Mouse (Mus musculus) embryo, embryonic 11 days (tissue): ENCODE measurements around the gene Dlg4.

ENCODE experiments used
- DNase-seq: peaks from one replicate; pipeline ENCODE4 v3.0.0-alpha.2; 2015

The Dlg4 gene

DNA sequence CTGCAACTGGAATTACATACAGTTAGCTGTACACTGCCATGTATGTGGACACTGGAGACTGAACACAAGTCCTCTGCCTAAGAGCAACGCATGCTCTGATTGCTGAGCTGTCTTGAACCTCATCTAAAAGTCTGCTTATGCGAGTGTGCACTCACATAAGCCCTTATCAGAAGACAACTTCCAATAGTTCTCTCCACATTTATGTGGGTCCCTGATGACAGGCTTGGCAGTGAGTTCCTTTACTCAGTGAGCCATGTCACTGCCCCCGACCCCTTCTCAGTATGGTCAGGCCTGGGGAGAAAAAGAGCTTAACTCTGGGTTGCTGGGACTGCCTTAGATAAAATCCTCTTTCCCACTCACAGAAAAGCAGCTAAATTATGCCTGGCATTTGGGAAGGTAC, at the start of gene Dlg4:
TSS of gene Dlg4 (plus strand) at position 274 of the 400 bp plus-strand sequence.
- DNase-seq = no peak

DNA sequence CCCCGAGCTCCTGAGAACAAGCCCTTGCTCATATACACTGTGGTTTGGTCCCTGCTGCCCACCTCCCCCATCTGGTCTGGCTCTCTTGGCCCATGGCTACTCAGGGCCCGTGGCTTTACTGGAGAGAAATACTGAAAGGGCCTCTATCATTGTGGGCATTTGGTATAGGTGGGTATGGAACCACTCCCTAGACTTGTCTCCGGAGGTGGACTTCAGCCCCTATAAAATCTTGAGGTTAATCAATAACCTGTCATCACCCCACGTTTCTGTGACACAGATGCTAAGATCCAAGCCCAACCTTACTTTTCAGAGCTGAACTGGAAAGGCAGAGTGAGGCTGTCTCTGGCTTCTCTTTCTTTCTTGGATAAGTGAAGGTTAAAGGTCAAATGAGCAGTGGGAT, 47.9 kb upstream of the Dlg4 start:
- no peak for DNase-seq

DNA sequence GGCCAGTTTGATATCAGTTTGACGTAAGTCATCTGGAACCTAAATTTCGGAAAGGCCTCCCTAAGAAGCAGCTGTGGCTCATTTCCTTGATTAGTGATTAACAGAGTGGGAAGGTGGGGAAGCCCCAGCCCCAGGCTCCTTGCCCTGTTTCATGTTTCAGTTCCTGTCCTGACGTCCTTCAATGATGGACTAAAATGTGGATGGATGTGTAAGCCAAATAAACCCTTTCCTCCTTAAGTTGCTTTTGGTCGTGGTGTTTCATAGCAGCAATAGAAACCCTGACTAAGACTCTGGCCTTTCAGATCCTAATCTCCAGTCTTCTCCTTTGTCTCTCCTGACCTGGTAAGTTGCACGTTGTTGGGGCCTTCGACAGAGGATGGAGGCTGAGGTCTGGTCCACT, 46.5 kb upstream of the Dlg4 start:
- no peak for DNase-seq

DNA sequence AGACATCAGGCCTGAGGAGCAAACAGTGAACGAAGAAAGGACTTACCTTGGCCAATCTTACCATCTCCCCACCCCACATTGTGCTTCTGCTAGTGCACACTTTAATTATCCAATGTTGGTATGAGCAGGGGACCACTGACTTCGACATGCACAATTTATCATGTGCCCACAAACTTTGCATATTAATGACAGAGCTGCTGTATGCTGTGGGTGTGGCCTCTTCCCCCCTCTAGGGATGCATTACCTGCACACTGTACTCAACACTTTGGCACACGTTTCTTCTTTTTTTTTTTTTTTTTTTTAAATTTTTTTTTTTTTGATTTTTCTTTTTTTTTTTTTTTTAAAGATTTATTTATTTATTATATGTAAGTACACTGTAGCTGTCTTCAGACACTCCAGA, 46.0 kb upstream of the Dlg4 start:
- no peak for DNase-seq

DNA sequence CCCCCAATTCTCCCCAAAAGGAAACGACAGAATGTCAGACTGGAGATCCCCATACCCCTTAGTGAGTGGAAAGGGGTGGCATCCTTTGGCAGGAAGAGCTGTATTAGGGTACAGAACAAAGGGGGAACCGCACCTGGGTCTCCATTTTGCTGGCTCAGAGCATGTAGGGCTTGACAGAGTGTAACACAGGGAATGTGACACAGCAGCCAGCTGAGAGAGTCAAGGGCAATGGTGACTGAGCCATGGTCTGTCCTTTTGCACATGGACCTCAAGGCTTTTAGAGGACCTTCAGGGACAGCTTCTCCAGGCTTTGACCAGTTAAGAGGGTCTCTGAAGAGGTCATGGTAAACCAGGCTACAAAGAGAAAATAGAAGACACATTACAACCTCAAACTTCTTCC, 41.8 kb upstream of the Dlg4 start:
- no peak for DNase-seq

DNA sequence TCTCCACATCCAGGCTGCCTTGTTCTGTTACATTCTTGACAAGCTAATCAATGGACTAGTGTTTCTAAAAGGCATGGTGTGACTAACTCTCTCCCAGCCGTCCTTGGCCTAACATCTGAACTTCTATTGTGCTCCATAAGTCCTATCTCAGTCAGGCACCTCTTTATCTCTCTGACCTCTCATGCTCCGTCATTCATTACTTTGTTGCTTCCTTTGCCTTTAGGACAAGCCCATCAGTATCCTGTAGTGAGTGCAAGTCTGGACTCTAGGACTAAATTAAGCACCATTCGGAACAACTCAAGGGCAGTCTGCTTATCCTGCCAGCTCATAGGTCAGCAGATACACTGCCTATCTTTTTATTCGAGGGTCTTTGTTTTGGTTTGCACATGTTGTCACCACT, 40.5 kb upstream of the Dlg4 start:
- DNase-seq = no peak

DNA sequence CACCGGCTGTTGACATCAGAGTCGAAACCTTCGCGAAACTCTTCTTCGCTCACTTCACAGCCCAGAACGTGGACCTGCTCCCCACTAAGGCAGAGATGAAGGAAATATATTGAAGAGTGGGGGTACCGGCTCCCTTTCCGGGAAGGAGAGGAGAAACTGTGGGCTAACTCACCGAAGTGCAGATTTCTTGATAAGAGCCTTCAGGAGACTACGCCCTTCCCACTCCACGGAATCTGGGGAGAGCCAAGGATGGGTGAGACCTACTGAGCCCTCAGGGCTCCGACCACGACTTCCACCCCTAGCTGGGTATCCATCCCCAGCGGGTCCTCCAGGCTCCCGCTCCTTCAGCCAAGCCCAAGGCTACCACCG, 36.9 kb upstream of the Dlg4 start:
- DNase-seq = no peak

DNA sequence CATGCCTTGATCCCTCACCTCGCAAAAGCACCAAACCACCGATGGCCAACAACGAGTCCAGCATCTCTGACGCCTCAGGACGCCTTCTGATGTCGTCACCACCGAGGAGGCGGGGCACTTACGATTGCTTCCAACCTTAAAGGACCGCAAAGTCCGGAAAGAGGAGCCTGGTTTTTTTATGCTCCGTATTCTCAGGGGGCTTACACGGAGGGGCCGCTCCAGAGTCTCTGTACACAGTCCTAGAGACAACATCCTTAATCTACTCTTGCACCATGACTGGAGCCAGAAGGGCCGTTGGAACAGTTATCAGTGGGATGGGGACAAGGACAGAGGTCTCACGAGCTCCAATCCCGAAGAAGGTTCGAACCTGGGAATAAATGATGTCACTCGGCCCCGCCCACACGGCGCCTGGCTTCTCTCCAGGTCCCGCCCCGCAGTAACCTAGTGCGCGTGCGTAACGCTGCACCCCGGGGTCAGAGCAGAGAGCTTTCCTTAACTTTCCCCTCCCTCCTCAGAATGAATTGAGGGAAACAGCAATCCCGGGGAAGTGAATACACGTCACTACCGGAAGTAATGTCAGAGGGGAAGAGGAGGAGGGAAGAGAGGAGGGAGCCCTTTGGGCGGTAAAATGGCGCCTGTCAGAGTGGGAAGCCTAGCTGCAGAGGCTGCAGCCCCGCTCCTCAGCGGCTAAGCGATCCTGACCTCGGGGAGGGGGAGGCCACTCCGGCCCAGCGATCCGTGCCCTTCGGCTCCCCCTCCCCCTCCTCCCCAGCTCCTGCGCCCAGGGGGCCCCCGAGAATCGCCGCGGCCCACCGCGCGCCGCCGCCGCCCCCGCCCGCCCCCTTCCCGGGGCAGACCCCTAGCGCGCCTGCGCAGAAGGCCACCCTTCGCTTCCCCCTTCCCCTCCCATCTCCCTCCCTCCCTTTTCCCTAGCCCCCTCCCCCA, 36.3 kb upstream of the Dlg4 start:
- DNase-seq = peak; percentile 98

DNA sequence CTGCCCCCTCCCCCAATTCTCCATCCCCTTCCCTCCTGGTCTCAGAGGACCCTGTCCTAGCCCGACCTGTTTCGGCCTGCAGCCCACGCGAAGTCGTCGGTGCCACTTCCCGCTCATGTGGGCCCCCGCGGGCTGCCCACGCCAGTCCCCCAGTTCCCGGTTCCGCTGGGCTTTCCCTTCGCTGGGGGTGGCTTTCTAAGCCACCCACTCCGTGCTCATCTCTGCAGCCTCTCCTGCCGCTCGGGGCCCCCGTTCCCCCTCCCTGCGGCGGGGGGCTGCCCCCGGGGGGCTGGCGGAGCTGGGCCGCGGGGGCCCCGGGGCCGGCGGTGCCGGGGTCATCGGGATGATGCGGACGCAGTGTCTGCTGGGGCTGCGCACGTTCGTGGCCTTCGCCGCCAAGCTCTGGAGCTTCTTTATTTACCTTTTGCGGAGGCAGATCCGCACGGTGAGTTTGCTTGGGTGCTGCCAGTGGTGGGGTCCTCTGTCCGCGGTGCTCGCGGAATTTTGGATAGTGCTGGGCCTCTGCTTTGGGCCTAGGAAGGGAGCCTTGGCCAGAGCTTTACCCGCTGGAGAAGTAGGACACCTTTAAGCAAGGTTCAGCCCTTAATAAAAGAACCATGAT, 35.5 kb upstream of the Dlg4 start, which contains the start of gene Ctdnep1:
TSS of gene Ctdnep1 (plus strand) at position 16 of the 622 bp plus-strand sequence.
- DNase-seq = peak; percentile 41

DNA sequence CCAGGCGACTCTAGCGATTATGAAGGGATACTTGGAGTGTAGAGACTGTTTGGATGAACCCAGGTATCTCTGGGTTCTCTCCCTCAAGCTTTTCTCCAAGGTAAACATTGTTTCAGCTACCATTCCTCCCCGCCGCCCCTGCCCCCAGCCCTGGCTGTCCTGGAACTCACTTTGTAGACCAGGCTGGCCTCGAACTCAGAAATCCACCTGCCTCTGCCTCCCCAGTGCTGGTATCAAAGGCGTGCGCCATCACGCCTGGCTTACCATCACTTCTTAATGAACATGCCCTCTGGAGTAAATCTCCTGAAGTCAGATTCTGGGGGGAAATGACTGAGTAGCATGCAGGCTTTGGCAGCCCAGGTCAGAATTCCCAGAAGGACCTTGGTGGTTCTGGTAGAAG, 34.5 kb upstream of the Dlg4 start, which contains the start of gene Elp5:
TSS of gene Elp5 (minus strand) at position 293 of the 400 bp plus-strand sequence.
- DNase-seq = no peak

DNA sequence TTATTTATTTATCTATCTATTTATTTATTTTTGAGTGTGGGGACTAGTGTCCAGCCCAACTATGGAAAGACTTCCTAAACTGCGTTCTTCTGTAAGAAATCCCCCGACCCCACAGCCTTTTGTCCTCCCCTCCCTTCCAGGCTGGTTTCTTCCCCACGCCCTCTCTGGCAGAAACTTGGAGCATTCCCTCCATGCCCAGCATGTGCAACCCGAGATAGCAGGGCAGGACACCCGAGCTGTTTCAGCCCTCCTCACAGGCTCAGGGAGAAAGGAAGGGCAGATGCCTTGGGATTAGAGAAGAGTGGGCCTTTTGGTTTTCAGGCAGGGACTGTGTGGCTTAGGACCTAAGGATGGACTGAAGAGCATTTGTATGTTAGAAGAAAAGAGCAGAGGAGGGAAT, 33.9 kb upstream of the Dlg4 start:
- DNase-seq = no peak

DNA sequence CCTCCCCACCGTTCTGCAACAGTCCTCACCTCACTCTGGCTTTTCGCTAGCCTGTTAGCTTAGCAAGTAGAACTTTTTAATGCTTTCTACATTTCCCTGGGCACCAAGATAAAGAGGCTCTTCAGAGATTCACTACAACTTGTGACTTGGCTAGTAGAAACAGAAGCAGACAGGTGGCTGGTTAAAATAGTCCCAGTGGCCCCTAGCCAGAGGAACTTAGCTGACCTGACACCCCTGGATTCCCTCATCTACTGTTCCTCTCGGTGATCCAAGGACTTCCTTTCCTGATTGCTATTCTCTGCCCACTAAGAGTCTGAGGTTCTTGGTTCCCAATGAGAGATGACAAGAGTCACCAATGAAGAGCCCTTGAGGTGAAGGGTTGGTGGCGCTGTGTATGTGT, 33.4 kb upstream of the Dlg4 start:
- no peak for DNase-seq

DNA sequence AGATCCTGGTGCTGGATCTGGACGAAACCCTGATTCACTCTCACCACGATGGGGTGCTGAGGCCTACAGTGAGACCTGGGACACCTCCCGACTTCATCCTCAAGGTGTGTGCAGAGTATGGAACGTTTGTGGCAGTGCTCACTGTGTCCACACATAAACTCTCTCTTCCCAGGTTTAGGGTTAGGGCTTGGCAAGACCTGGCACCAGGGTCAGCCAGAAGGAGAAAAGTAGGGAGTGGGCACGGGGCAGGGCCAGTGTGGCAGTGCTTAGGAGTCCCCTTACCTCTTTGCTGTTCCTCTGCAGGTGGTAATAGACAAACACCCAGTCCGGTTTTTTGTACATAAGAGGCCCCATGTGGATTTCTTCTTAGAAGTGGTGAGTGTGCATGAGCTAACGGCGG, 32.3 kb upstream of the Dlg4 start:
- DNase-seq = no peak

DNA sequence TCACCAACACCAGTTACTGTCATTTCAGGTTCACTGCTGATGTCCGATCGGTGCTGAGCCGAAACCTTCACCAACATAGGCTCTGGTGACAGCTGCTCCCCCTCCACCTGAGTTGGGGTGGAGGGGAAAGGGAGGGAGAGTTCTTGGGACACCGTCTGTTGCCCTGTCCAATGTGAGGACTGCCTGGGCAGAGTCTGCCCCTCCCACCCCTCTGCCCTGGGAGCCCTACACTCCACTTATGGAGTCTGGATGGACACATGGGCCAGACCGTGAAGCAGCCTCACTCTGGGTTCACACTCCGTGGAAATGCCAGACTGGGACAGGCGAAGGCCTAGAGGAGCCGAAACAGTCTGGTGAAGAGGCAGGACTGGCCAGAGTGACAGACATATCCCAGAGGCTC, 26.8 kb upstream of the Dlg4 start:
- DNase-seq = no peak

DNA sequence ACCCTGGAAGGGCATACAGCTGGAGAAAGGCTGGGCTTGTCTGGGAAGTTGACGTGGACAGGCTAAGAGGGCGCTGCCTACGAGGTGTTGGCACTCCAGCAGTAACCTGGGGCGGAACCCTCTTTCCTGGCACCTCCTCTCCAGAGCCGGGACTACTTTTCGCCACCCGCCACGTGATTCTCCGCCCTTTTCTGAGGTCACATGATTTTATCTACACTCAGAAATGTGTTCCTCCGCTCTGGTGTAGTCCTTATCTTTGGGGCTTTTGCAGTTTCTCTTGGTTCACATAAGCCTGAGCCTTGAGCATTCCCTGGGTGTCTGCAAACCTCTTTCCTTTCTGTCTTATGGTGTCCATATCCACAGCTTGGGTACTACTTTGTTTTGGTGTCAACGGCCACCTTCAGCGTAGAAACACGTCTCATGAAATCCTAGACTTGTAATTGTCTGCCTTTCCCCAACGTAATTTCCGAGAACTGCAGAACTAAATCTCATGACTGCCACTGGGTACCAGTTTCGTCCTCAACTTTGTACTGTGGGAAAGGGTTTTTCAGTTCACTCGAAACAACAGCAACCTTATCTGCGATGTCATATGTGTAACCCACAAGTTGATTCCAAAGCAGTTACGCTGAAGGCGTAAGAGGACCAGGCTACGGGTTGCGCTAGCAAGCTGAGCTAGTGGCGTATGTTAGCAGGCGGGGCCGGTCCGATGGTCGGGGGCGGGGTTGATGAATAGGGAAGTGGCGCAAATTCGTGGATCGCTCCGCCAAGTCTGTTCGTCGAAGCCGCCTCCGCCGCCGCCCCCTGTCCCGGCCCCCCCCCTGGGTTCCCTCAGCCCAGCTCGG, 25.7 kb upstream of the Dlg4 start, which contains the start of gene Gabarap:
TSS of gene Gabarap (plus strand) at position 294 of the 842 bp plus-strand sequence.
- peak; percentile 98 for DNase-seq

DNA sequence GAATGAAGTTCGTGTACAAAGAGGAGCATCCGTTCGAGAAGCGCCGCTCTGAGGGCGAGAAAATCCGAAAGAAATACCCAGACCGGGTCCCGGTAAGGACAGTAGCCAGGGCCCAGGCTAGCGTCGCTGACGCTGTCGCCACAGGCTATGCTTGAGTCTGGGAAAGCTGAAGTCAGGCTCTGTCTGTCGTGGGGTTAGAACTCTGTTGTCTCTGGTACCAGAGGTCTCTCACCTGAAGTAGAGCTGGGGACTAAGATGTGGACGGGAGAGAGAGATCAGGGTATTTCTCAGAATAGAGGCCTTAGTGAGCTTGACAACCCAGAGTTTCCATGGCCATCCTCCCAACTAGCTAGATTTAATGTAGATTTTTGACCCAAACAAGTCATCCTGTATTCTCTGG, 25.0 kb upstream of the Dlg4 start:
- no peak for DNase-seq

DNA sequence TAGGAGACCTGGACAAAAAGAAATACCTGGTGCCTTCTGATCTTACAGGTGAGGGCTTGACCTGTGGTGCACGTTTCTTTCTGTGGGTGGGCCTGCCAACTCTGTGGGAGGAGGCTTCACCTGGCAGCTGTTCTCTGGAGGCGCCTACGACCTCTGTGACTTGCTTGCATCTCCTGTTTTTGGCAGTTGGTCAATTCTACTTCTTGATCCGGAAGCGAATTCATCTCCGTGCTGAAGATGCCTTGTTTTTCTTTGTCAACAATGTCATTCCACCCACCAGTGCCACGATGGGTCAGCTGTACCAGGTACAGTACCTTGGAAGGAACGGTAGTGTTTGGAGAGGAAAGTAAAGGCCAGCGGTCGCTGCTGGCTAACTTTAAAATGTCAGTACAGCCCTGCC, 24.3 kb upstream of the Dlg4 start:
- DNase-seq = no peak

DNA sequence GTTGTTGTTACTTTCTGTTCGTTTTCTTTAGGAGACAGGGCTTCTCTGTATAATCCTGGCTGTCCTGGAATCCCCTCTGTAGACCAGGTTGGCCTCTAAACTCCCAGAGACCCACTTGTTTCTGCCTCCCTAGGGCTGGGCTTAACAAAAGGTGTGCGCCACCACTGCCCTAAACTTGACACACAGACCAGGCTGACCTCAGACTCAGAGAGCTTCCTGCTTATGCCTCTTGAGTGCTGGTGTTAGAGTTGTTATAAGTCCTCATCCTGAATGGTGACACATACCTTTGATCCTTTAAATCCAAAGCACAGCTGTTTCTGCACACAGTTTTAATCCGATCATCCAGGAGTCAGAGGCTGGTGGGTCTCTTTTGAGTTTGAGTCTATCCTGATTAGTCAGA, 23.8 kb upstream of the Dlg4 start:
- DNase-seq = no peak

DNA sequence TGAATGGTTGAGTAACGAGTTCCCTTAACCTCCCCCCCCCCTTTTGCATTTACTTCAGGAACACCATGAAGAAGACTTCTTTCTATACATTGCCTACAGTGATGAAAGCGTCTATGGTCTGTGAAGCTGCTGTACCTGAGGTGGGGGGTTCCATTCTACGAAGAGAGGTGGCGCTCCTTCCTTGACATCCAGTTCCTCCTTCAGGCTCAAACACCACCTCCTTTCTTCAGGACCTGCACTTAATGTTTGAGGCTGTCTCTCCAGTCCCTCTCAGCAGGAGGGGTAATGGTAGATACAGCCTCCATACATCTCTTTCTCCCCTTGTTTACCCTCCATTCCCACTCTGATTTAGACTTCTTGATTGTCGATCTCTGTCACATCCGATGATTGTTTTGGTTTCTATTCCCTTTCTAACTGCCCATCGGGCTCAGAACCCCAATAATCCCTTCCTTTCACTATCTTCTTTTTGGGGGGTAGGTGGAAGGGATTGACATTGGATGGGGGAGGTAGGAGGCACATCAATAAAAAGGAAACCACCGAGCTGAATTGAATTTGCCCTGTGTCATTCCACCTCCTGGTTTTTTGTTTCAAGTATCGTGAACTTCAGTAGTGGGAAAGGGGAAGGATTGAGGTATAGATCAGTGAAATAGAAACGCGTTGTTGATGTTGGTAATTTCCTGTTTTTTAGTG, 22.2 kb upstream of the Dlg4 start:
- no peak for DNase-seq

DNA sequence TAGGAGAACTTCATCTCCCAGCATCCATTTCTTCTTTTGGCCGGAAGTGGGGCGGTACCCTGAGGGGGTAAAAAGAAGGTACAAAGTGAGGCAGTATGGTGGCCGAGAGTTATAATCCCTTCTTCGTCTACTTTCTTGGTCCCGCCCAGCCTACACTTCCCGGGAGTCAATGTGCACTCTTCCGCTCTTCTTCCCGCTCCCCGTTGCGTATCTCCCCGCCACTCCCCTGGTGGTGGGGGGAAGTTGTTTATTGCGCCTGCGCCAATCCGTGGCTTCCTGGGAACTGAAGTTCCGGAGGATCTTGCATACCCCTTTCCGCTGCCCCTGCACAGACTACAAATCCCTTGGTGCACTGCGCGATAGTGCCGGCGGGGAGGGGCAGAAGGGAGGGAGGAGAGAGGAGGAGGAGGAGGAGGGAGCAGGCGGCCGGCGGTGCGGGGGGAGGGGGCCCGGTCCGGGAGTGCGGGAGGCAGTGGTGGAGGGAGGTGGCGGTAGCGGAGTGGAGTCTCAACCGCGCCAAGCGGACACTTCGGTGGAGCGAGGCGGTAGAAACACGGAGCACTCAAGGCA, 21.3 kb upstream of the Dlg4 start, which contains the start of gene Phf23:
TSS of gene Phf23 (plus strand) at position 387 of the 570 bp plus-strand sequence.
- DNase-seq = peak; percentile 98

DNA sequence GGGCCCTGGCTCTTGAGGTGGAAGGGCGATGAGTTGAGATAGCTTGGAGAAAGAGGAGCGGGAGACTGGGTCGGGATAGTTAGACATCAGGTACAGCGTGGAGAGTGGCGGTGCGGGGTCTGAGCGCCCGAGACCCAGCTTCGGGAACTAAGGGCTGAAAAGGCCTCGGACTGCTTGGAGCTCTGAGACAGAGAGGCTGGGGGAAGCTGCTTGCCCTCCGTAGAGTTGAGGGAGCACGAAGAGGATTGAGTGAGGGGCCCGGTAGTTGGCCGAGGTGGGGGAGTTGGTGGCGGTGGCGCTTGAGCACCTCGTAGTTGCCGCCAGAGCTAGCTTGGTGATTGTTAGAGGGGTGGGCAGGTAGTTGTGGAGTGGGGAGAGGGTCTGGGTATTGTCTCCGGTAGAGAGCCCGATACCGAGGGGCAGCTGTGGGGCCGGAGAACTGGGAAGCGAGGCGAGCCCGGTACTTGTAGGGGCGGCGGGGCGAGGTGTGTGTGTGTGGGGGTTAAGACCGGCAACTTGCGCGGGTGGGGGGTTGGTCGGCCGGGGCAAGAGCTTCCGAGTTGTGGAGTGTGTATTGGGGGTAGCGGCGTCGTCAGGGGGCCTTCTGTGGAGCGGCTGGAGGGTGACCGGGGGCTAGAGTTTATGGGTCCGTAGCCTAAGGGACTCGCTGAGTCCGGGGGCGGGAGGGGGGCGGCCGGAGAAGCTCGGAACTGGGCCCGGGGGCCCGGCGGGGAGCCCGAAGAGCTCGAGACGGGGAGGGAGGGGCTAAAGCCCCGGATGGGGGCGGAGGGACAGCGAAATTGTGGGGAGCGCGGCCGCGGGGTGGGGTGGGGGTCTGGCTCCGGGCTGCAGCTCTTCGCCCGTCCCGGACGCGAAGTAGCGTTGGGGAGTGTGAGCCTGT, 20.3 kb upstream of the Dlg4 start:
- peak; percentile 71 for DNase-seq
